Mouse (Mus musculus) heart, embryonic 11.5 days (tissue): ENCODE measurements around the gene Wasf2. TPM values are rescaled to one million over a fixed set of nuclear protein-coding genes. Genes with fewer than 3 reads are reported as not detected.
A peak's percentile ranks its signal among the peaks of the same experiment; 100 is the strongest.

ENCODE experiments used
- ATAC-seq: fragments of 200-750 bp; cut with Nextera tagmentation; replicated peaks from 2 replicates; pipeline ENCODE4 v1.8.0; 2017; ENCODE audit warnings: moderate library complexity; ENCODE audit not compliant: insufficient number of reproducible peaks, low FRiP score, low TSS enrichment
- H3K27ac ChIP-seq: fragments of 300-500 bp; sonication (generic); 2 replicates; pipeline ENCODE4 v1.5.1; 2014; ENCODE audit warnings: mild to moderate bottlenecking, low read depth, low read length
- H3K27me3 ChIP-seq: fragments of 300-500 bp; sonication (generic); 2 replicates; pipeline ENCODE4 v1.6.1; 2014; ENCODE audit warnings: mild to moderate bottlenecking, low read length, mixed read lengths; ENCODE audit not compliant: control insufficient read depth, insufficient read depth
- H3K36me3 ChIP-seq: fragments of 300-500 bp; sonication (generic); 2 replicates; pipeline ENCODE4 v1.6.1; 2014; ENCODE audit warnings: mild to moderate bottlenecking, low read length, moderate library complexity, mixed read lengths; ENCODE audit not compliant: control insufficient read depth, insufficient read depth
- H3K4me1 ChIP-seq: fragments of 300-500 bp; sonication (generic); 2 replicates; pipeline ENCODE4 v1.6.1; 2014; ENCODE audit warnings: low read length; ENCODE audit not compliant: control insufficient read depth, insufficient read depth
- H3K4me2 ChIP-seq: fragments of 300-500 bp; sonication (generic); 2 replicates; pipeline ENCODE4 v1.6.1; 2014; ENCODE audit warnings: mild to moderate bottlenecking, moderate library complexity
- H3K4me3 ChIP-seq: fragments of 300-500 bp; sonication (generic); 2 replicates; pipeline ENCODE4 v1.5.1; 2014; ENCODE audit warnings: low read depth, low read length
- H3K9ac ChIP-seq: fragments of 300-500 bp; sonication (generic); 2 replicates; pipeline ENCODE4 v1.6.1; 2014; ENCODE audit warnings: mild to moderate bottlenecking, low read depth, low read length, moderate library complexity
- H3K9me3 ChIP-seq: fragments of 300-500 bp; sonication (generic); replicated peaks from 2 replicates; pipeline ENCODE4 v1.6.1; 2016; ENCODE audit warnings: low read length; ENCODE audit not compliant: control insufficient read depth
- WGBS: fragments of 180-500 bp; shearing (Covaris S2); extraction: QIAGEN DNeasy Blood & Tissue Kit; methylation state at CpG from one replicate; pipeline ENCODE4 v1.1.7; 2014; ENCODE audit not compliant: insufficient replicate concordance; 5-methylcytosine and 5-hydroxymethylcytosine counted together
- polyA plus RNA-seq: library from polyadenylated mRNA; unstranded; fragments of >200 nt; fragmentation: Nextera tagmentation; extraction: Ambion mirVana; gene quantifications from 2 replicates; pipeline ENCODE4 v1.2.1, GENCODE M21; 2014

Gene Wasf2
- polyA plus RNA-seq, 1 experiment from 2014 or later = 55.8 TPM

DNA sequence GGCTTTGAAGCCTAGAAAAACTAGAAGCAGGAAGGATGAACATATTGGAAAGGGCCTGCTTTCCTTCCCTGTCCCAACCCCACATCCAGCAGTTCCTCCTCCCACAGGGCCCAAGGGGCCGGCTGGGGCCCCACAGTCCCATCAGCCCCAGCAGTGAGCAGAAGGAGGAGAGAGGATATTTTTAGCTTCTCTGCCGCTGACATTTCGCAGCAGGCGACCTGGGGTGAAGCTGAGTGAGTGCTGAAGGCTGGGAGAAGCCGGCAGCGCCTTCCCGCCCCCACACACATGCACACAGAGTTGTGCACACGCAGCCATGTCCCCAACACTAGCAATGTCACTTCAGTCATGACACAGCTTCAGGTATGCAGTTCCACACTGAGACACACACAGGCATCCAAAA is 42.5 kb upstream of the Wasf2 start:
- WGBS = 10% methylated on average over 8 of the region's 8 CpGs
- Histone ChIP-seq H3K9ac (peak overlapping the region; percentile 29; the same call in 1 of the 2 replicates), H3K27ac (peak overlapping the region; percentile 97), H3K27me3 (peaks cover 3% of the 10 kb centered on the region; the same call in 1 of the 2 replicates), H3K4me1 (peaks cover 82% of the 10 kb centered on the region), H3K4me2 (peak overlapping the region; percentile 50), H3K36me3 (no peaks in the 10 kb centered on the region), H3K4me3 (peak overlapping the region; percentile 8; the same call in 1 of the 2 replicates), H3K9me3 (no peaks in the 10 kb centered on the region)
- no peak for ATAC-seq

DNA sequence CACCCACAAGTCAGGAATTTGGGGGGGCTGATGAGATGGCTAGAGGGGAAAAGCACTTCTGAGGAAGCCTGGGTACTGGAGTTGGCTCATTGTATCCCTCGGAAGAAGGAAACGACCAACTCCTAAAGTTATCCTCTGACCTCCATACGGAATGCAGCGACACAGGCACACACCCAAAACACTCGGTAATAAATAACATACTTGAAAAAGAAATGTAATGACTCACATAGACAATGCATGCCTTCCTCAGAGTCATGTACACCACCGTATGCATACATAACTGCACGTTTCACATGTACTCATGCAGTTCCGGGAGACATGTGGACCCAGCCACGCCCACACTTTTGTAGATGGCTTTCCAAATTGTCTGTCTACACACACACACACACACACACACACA is 41.0 kb upstream of the Wasf2 start:
- no peaks in the 10 kb centered on the region for H3K9me3 ChIP-seq
- no peaks in the 10 kb centered on the region for H3K36me3 ChIP-seq
- H3K27me3 ChIP-seq = peaks cover 3% of the 10 kb centered on the region; the same call in 1 of the 2 replicates
- peak overlapping the region; percentile 86; the same call in 1 of the 2 replicates for H3K27ac ChIP-seq
- H3K4me1 ChIP-seq = peaks cover 88% of the 10 kb centered on the region
- no peak overlapping the region for H3K4me2 ChIP-seq
- WGBS = 85% methylated on average over 9 of the region's 9 CpGs
- H3K9ac ChIP-seq = no peak overlapping the region
- H3K4me3 ChIP-seq = no peak overlapping the region
- no peak for ATAC-seq

DNA sequence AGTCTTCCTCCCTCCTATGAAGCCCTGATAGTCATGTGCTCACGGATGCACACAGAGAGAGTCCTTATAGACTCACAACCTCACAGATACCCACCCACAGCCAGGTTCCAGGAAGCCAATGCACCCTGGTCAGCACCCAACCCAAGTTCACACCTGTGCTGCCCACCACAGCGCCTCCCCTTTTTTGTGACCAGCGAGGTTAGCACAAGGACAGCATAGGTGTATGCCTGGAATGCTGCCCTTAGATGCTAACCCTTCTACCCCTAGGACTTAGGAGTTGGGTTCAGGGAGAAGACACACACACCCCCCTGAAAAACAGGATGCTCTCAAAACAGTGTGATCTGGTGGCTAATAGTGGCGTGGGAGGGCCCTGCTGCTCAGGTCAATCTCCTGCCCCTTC is 40.5 kb upstream of the Wasf2 start:
- Histone ChIP-seq H3K4me3 (no peak overlapping the region), H3K9ac (no peak overlapping the region; the same call in 1 of the 2 replicates), H3K4me2 (no peak overlapping the region), H3K4me1 (peaks cover 87% of the 10 kb centered on the region), H3K27me3 (peaks cover 3% of the 10 kb centered on the region; the same call in 1 of the 2 replicates), H3K27ac (peak overlapping the region; percentile 86), H3K36me3 (no peaks in the 10 kb centered on the region), H3K9me3 (no peaks in the 10 kb centered on the region)
- no peak for ATAC-seq
- WGBS = 55% methylated on average over 4 of the region's 4 CpGs

DNA sequence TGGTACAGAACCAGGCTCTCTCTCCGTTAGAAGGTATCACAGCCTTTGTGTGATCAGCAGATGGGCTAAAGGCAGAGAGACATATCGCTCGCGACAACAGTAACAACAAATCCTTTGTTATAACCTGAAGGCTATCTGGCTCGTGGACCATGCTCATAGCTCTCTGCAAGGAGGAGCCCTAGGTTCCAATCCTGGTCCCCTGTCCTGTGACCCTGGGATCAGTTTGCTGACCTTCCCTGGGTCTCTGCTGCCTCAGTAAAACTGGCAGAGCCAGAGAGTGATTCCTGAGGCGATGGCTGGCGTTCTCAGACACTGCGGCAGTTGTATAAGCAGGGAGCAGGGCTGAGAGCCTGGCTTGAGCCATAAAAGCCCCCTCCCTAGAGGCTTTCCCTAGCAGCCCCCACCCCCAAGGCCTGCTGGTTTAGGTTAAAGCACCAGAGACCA is 40.0 kb upstream of the Wasf2 start:
- peak overlapping the region; percentile 86 for H3K27ac ChIP-seq
- H3K9me3 ChIP-seq = no peaks in the 10 kb centered on the region
- 0 out of 2 replicates have a peak, but pooled peaks cover under 1% of the 10 kb centered on the region for H3K27me3 ChIP-seq
- no peak for ATAC-seq
- 29% methylated on average over 8 of the region's 8 CpGs for WGBS
- peaks cover 87% of the 10 kb centered on the region for H3K4me1 ChIP-seq
- H3K36me3 ChIP-seq = no peaks in the 10 kb centered on the region
- peak overlapping the region; percentile 15 for H3K4me2 ChIP-seq
- no peak overlapping the region for H3K4me3 ChIP-seq
- H3K9ac ChIP-seq = peak overlapping the region; percentile 12

DNA sequence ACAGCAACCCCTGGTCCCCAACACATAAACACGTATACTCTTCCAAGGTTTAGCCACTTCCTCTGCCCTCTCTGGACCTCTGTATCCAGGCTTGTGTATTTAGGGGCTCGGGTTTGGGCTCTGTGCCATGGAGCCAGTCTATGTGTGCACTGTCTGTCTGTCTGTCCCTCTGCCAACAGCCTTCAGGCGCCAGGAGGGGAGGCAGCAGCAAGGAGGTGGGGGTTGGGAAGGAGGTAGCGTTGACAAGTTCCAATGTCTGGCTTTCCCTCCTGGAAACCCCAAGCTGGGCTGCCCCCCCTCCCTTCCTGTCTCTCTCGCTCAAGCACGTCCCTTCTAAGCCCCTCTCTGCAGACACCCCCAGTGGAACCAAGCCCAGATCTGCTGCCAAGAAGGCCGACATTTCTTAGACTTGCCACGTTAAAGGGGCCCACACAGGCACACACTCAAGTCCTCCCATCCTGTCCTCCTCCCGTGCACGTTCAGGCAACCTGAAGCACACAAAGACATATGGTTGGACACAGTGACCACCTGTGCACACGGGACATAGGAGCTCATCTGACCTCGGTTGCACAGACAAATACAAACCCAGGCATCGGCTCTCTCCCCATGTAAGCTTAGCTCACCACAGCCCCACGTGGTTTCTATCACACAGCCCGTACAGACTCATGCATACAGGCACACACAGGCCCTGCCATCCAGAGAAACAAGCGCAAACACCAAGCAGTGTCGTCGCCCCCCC is 39.4 kb upstream of the Wasf2 start:
- peak overlapping the region; percentile 15 for H3K4me2 ChIP-seq
- H3K4me1 ChIP-seq = peaks cover 86% of the 10 kb centered on the region
- H3K9me3 ChIP-seq = no peaks in the 10 kb centered on the region
- H3K36me3 ChIP-seq = no peaks in the 10 kb centered on the region
- H3K4me3 ChIP-seq = no peak overlapping the region
- H3K27ac ChIP-seq = peak overlapping the region; percentile 86
- H3K27me3 ChIP-seq = no peaks in the 10 kb centered on the region
- peak overlapping the region; percentile 12 for H3K9ac ChIP-seq
- no peak for ATAC-seq
- WGBS = 18% methylated on average over 17 of the region's 18 CpGs

DNA sequence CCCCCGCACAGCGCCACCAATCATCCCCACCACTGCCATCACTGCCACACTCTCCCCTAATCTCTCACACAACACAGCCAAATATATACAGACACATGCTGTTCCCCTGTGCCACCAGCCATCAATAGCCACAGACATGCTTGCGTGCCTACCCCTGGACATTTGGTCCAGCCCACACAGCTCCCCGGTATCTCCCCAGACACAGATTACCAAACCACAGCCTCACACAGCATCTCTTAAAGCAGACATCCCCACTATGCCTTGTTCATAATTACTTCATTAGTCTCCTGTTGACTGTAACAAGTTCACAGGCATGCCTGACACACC is 38.9 kb upstream of the Wasf2 start:
- Histone ChIP-seq H3K9ac (no peak overlapping the region), H3K27me3 (no peaks in the 10 kb centered on the region), H3K36me3 (no peaks in the 10 kb centered on the region), H3K4me2 (0 out of 2 replicates have a peak overlapping the region, but pooled peaks have one; percentile 15), H3K4me1 (peaks cover 81% of the 10 kb centered on the region), H3K9me3 (no peaks in the 10 kb centered on the region), H3K4me3 (no peak overlapping the region), H3K27ac (peak overlapping the region; percentile 86)
- WGBS = 58% methylated on average over 4 of the region's 4 CpGs
- ATAC-seq = no peak

DNA sequence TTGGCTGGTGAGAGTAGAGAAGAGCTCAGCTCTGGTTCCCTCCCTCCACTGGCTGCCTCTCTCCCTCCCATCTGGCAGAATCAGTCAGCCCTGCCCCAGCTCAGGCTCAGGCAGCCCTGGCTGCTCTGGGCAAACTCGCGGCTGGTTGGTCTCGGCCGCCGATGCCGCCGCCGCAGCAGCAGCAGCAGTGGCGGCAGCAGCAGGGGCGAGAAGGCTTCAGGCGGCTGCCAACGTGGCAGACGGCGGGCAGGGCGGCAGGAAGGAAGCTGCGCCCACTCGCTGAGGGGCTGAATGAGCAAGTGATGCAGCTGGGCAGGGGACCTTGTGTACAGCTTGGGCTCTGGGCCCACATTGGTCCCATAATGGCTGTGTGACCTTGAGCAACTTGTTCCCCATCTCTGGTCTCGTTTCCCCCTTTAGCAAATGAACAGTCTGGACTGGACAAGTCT is 37.8 kb upstream of the Wasf2 start:
- Histone ChIP-seq H3K27me3 (no peaks in the 10 kb centered on the region), H3K4me1 (peaks cover 73% of the 10 kb centered on the region), H3K4me2 (peak overlapping the region; percentile 57), H3K4me3 (peak overlapping the region; percentile 19; the same call in 1 of the 2 replicates), H3K36me3 (no peaks in the 10 kb centered on the region), H3K9ac (peak overlapping the region; percentile 70; the same call in 1 of the 2 replicates), H3K27ac (peak overlapping the region; percentile 86), H3K9me3 (no peaks in the 10 kb centered on the region)
- WGBS = 9% methylated on average over 18 of the region's 18 CpGs
- no peak; the same call in 1 of the 2 replicates for ATAC-seq

DNA sequence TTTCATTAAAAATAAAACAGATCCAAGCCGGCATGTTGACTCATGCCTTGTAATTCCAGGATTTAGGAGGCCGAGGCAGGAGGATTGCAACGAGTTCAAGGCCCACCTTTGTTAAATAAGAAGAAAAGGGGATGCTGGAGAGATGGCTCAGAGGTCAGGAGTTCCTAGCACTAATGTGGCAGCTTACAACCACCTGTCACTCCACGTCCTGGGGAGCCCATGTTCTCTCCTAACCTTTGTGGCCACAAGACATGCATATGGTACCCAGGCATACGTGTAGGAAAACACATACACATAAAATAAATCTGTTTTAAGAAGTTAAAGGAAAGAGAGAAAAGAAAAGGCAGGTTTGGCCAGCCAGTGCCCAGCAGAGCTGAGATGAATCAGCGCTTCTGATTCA is 37.2 kb upstream of the Wasf2 start:
- H3K27me3 ChIP-seq = no peaks in the 10 kb centered on the region
- no peak overlapping the region for H3K4me3 ChIP-seq
- peak overlapping the region; percentile 86 for H3K27ac ChIP-seq
- H3K36me3 ChIP-seq = no peaks in the 10 kb centered on the region
- H3K9me3 ChIP-seq = no peaks in the 10 kb centered on the region
- no peak overlapping the region for H3K4me2 ChIP-seq
- H3K9ac ChIP-seq = 0 out of 2 replicates have a peak overlapping the region, but pooled peaks have one; percentile 12
- ATAC-seq = no peak
- peaks cover 67% of the 10 kb centered on the region for H3K4me1 ChIP-seq
- 45% methylated on average over 6 of the region's 6 CpGs for WGBS
